Mouse (Mus musculus) testis, adult 2 months (tissue): ENCODE results near the gene Tlr9. TPM values are rescaled to one million over a fixed set of nuclear protein-coding genes. Genes with fewer than 3 reads are reported as not detected.

ENCODE experiments used
- H3K27ac ChIP-seq: fragments of 200-500 bp; 2 replicates; pipeline ENCODE4 v1.5.1; 2012; ENCODE audit warnings: low read depth, low read length; ENCODE audit not compliant: control insufficient read depth, insufficient read depth
- H3K27me3 ChIP-seq: fragments of 200-500 bp; 2 replicates; pipeline ENCODE4 v1.6.1; 2012; ENCODE audit warnings: mild to moderate bottlenecking, low read length, moderate library complexity; ENCODE audit not compliant: control insufficient read depth, insufficient read depth
- H3K36me3 ChIP-seq: fragments of 200-500 bp; 2 replicates; pipeline ENCODE4 v1.6.1; 2012; ENCODE audit warnings: mild to moderate bottlenecking, low read length; ENCODE audit not compliant: control insufficient read depth, insufficient read depth
- H3K4me1 ChIP-seq: fragments of 200-500 bp; 2 replicates; pipeline ENCODE4 v1.6.1; 2012; ENCODE audit warnings: low read length; ENCODE audit not compliant: control insufficient read depth, insufficient read depth
- H3K4me3 ChIP-seq: fragments of 200-500 bp; 2 replicates; pipeline ENCODE4 v1.5.1; 2012; ENCODE audit warnings: low read depth, mild to moderate bottlenecking, low read length, moderate library complexity, mixed read lengths; ENCODE audit not compliant: control insufficient read depth
- CTCF ChIP-seq: fragments of 200-500 bp; IDR thresholded peaks from 2 replicates; pipeline ENCODE4 v1.5.1; 2012; ENCODE audit warnings: low read depth, mild to moderate bottlenecking, inconsistent platforms, low read length, moderate library complexity; ENCODE audit not compliant: control insufficient read depth, insufficient read depth, insufficient replicate concordance
- POLR2A ChIP-seq: fragments of 200-500 bp; IDR thresholded peaks from 2 replicates; pipeline ENCODE4 v1.6.1; 2012; ENCODE audit warnings: low read depth, mild to moderate bottlenecking, inconsistent platforms, low read length, moderate library complexity; ENCODE audit not compliant: control insufficient read depth
- polyA plus RNA-seq: library from polyadenylated mRNA; depleted of rRNA; stranded (reverse); fragments of >200 nt; gene quantifications from 2 replicates; pipeline ENCODE4 v1.2.3, GENCODE M21; 2012; rRNA removed

Tlr9 gene
- polyA plus RNA-seq, 1 experiment, result 2.7 TPM

GRCm38 (mm10) chr9:106270656-106271055, 48.3 kb downstream of the Tlr9 start:
- H3K36me3 ChIP-seq, result no peaks in the 10 kb centered on the region
- H3K4me3 ChIP-seq, result no peak overlapping the region
- peak overlapping the region; percentile 19; the same call in 1 of the 2 replicates for H3K27ac ChIP-seq
- no peaks in the 10 kb centered on the region for H3K27me3 ChIP-seq
- H3K4me1 ChIP-seq, result peaks cover 2% of the 10 kb centered on the region; the same call in 1 of the 2 replicates
- TF ChIP-seq POLR2A (no peak), CTCF (no peak)

GRCm38 (mm10) chr9:106272288-106272687, 49.9 kb downstream of the Tlr9 start:
- Histone ChIP-seq H3K27me3 (no peaks in the 10 kb centered on the region), H3K4me3 (no peak overlapping the region), H3K36me3 (no peaks in the 10 kb centered on the region), H3K4me1 (peaks cover 2% of the 10 kb centered on the region; the same call in 1 of the 2 replicates), H3K27ac (no peak overlapping the region)
- TF ChIP-seq POLR2A, result no peak
- TF ChIP-seq CTCF, result no peak

- Histone ChIP-seq H3K4me1 (peaks cover 2% of the 10 kb centered on the region; the same call in 1 of the 2 replicates), H3K27ac (no peak overlapping the region), H3K36me3 (no peaks in the 10 kb centered on the region), H3K27me3 (no peaks in the 10 kb centered on the region), H3K4me3 (no peak overlapping the region)
- TF ChIP-seq POLR2A (no peak), CTCF (no peak)
Observed at GRCm38 (mm10) chr9:106273276-106273675, 50.9 kb downstream of the Tlr9 start.

- Histone ChIP-seq H3K4me1 (peaks cover 2% of the 10 kb centered on the region; the same call in 1 of the 2 replicates), H3K27me3 (no peaks in the 10 kb centered on the region), H3K36me3 (no peaks in the 10 kb centered on the region), H3K27ac (no peak overlapping the region), H3K4me3 (no peak overlapping the region)
- TF ChIP-seq CTCF, result no peak
- TF ChIP-seq POLR2A, result no peak
Observed at GRCm38 (mm10) chr9:106273791-106274190, 51.4 kb downstream of the Tlr9 start.

GRCm38 (mm10) chr9:106274652-106275180, 52.3 kb downstream of the Tlr9 start:
- no peaks in the 10 kb centered on the region for H3K27me3 ChIP-seq
- TF ChIP-seq CTCF (no peak), POLR2A (no peak)
- H3K27ac ChIP-seq, result no peak overlapping the region
- H3K4me1 ChIP-seq, result peaks cover 2% of the 10 kb centered on the region; the same call in 1 of the 2 replicates
- no peaks in the 10 kb centered on the region for H3K36me3 ChIP-seq
- no peak overlapping the region for H3K4me3 ChIP-seq

- Histone ChIP-seq H3K27ac (no peak overlapping the region), H3K4me1 (peaks cover 6% of the 10 kb centered on the region), H3K36me3 (no peaks in the 10 kb centered on the region), H3K27me3 (no peaks in the 10 kb centered on the region), H3K4me3 (no peak overlapping the region)
- TF ChIP-seq CTCF, result no peak
- TF ChIP-seq POLR2A, result no peak
Observed at GRCm38 (mm10) chr9:106275806-106276205, 53.4 kb downstream of the Tlr9 start.

Other genes with a start within 250 kb of the Tlr9 start
- 17.3 and 20.2 TPM in 2 replicates for gene Col6a4, start 125.8 kb upstream of the Tlr9 start, polyA plus RNA-seq
- 16.2 and 17.6 TPM in 2 replicates for gene Glyctk, start 64.5 kb upstream of the Tlr9 start, polyA plus RNA-seq
- 21.3 and 25.2 TPM in 2 replicates for gene Wdr82, start 51.7 kb upstream of the Tlr9 start, polyA plus RNA-seq
- 31.3 and 40.6 TPM in 2 replicates for gene Ppm1m, start 22.9 kb upstream of the Tlr9 start, polyA plus RNA-seq
- gene Twf2, start 19.5 kb upstream of the Tlr9 start, polyA plus RNA-seq, result 12.1 and 13.5 TPM in 2 replicates
- gene Alas1, start 26.1 kb downstream of the Tlr9 start, polyA plus RNA-seq, result 123 and 139 TPM in 2 replicates
- gene Poc1a, start 58.5 kb downstream of the Tlr9 start, polyA plus RNA-seq, result 72.2 and 74.2 TPM in 2 replicates
- 3.1 and 3.3 TPM in 2 replicates for gene Dusp7, start 146.0 kb downstream of the Tlr9 start, polyA plus RNA-seq
- 357 and 448 TPM in 2 replicates for gene Rpl29, start 206.9 kb downstream of the Tlr9 start, polyA plus RNA-seq
- 1.9 and 2.0 TPM in 2 replicates for gene Acy1, start 215.7 kb downstream of the Tlr9 start, polyA plus RNA-seq
- 12.9 and 14.0 TPM in 2 replicates for gene Abhd14b, start 224.9 kb downstream of the Tlr9 start, polyA plus RNA-seq
- 197 and 198 TPM in 2 replicates for gene Abhd14a, start 225.1 kb downstream of the Tlr9 start, polyA plus RNA-seq
- 65.7 and 78.3 TPM in 2 replicates for gene Pcbp4, start 230.7 kb downstream of the Tlr9 start, polyA plus RNA-seq
- 22.5 and 24.9 TPM in 2 replicates for gene Gpr62, start 243.3 kb downstream of the Tlr9 start, polyA plus RNA-seq